Mouse (Mus musculus): Measurements from ENCODE around the gene Nxnl1.

The Nxnl1 gene

DNA sequence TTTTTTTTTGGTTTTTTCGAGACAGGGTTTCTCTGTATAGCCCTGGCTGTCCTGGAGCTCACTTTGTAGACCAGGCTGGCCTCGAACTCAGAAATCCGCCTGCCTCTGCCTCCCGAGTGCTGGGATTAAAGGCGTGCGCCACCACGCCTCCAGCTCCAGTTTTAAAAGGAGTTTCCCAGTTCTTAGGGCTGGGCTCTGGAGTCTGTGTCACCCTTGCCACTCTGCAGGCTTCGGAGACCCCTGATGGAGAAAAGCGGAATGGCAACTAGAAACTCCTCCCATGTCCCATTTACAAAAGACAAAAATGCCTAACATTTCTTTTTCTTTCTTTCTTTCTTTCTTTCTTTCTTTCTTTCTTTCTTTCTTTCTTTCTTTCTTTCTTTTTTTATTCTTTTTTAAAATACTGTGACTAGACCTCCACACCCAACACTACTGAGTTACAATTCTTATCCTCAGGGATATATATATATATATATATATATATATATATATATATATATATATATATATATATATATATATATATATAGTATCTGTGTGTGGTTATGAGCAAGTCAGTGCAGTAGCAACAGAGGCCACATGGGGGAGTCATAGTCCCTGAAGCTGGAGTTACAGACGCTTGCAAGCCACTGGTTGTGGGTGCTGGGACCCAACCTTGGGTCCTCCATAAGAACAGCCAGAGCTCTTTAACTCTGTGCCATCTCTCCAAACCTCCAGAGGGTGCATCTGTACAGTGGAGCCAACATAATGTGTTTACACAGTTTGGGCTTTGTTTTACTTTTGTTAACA is 47.2 kb downstream of the Nxnl1 start:
- DNase-seq (ENCODE audit: low read depth, low spot score), result peak; percentile 58

DNA sequence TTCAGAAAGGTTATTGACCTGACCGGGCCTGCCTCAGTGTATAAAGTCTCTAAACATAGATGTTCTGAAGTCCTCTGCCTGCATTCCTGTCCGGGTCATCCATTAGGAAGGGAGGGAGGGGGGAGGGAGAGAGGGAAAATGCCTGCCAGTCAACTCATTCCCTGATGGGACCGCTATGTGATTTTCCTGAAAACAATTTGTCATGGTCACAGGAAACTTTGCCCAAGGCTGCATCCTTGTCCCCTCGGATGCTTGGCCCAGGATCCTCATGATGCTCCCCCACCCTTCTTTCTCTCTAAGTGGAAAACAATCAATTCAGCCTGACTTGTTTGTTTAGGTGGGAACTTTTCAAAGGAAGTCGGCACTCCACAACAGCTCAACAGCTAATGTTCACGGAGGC is 49.6 kb downstream of the Nxnl1 start:
- no peak for DNase-seq (ENCODE audit: low read depth, low spot score)

DNA sequence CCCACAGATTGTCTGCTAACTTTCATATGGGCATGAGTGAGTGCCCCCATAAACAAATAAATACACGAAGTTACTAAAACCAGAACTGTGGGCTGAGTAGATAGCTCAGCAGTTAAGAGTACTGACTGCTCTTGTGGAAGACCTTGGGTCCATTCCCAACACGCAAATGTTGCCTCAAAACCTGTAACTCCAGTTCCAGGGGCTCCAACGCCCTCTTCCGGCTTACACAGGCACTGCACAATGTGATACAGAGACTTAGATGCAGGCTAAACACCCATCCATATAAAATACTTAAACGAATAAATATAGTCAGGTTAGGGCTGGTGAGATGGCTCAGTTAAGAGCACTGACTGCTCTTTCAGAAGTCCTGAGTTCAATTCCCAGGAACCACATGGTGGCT is 51.4 kb downstream of the Nxnl1 start:
- DNase-seq (ENCODE audit: low read depth, low spot score), result no peak

DNA sequence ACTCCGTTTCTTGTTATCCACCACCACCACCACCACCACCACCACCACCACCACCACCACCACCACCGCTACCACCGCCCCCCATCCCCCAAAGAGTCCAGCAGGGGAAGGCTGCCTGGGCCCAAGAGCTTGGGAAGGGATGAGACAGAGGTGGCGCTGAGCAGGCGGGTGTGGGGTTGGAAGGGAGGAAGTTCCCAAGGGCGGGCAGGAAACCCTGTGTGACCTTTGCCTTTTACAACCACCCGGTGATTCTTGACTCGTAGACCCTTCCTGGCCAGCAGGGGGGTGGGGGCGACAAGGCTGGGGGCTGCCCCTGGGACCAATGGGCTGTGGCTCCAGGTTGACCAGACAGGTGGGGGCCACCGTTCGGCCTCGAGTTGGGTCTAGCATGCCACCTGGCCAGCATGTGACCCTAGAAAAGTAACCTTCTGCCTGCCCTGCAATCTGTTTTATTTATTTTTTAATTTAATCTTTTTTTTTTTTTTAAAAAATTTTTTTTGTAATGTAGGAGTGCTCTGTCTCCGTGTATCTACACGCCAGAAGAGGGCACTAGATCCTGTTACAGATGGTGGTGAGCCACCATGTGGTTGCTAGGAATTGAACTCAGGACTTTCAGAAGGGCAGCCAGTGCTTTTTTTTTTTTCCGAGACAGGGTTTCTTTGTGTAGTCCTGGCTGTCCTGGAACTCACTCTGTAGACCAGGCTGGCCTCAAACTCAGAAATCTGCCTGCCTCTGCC is 53.2 kb downstream of the Nxnl1 start:
- DNase-seq (ENCODE audit: low read depth, low spot score), result no peak

DNA sequence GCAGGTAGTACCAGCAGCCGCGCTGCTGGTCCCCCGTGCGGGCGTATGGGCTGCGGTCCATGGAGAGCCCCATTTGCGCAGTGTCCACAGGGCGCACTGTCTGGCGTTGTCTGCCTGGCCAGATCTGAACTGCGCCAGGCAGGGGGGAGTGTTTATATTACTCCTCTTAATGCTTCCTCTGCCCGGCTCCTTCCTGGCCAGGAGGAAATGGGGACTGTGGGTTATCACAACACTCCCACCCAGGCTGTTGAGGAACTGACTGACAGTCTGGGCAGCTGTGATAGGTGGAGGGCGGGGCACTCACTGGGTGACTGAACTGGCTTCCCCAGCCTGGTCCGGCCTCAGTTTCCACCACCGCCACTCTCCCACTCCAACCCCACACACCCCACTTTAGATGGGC is 54.8 kb downstream of the Nxnl1 start, which contains the start of gene Plvap:
Plvap (minus strand) TSS at position 109 of the 400 bp plus-strand sequence.
- DNase-seq (ENCODE audit: low read depth, low spot score), result no peak

Measured in A20 (cell line).